Mouse (Mus musculus): Measurements from ENCODE around the gene Blm. TPM values are rescaled to one million over a fixed set of nuclear protein-coding genes. Genes with fewer than 3 reads are reported as not detected.

Gene Blm
- total RNA-seq, 2 experiments from 2014 or later, result 39.0 to 49.2 TPM

DNA sequence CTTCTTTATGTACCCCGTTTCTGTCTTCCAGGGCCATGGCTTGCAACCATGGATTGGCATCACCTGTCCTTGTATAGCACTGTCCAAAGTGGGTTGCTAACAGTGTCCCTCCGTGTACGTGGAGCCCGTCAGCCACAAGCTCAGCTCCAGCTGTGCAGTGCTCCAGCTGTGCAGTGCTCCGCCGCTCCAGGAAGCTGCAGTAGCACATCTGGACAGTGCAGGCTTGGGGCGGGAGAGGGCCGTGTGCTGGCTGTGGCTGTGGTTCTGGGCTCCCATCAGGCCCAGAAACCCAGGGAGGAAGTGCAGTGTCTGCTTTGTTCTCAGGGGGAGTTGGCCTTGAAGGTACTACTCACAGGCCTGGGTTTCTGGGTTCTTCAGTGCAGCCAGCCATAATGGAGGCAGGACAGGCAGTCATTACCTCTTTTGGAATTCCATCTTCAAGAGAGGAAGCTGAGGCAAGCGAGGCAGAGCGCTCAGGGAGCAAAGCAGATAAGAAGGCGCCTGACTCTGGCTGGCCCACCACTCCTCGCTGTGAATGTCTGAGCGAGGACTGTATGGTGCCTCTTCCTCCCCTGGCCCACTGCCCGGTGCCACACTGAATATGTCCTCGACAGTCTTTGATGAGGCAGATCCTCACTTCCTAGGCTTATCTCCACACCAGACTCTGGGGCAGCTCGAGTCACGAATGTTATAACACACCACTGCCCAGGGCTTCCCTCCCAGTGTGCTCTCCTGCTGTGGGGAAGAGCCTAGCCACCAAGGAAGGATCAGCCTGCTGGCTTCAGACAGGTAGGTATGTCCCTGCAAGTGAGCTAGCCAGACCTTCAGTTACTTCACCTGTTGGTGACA is 90.3 kb downstream of the Blm start:
- ATAC-seq (replicated peaks; ENCODE audit: poor library complexity, severe bottlenecking), result peak; percentile 48; the same call in 1 of the 2 replicates

DNA sequence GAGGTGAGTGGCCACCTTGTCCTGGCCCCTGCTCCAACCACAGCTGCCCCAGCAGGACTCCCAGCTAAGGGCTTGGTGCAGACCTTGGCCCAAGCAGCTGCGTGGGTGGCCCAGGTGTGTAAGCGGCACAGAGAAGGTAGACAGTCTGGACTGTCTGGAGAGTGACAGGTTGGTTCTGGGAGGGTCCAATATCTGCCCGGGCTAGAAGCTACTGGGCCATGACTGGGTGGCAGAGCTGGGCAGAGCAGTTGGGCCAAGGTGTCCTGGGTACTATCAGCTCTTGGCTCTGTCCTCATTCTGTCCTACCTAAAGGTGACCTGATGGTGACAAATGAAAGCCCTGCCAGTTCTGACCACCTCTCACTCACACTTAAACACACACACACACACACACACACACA is 91.8 kb downstream of the Blm start:
- no peak for ATAC-seq (replicated peaks; ENCODE audit: poor library complexity, severe bottlenecking)

DNA sequence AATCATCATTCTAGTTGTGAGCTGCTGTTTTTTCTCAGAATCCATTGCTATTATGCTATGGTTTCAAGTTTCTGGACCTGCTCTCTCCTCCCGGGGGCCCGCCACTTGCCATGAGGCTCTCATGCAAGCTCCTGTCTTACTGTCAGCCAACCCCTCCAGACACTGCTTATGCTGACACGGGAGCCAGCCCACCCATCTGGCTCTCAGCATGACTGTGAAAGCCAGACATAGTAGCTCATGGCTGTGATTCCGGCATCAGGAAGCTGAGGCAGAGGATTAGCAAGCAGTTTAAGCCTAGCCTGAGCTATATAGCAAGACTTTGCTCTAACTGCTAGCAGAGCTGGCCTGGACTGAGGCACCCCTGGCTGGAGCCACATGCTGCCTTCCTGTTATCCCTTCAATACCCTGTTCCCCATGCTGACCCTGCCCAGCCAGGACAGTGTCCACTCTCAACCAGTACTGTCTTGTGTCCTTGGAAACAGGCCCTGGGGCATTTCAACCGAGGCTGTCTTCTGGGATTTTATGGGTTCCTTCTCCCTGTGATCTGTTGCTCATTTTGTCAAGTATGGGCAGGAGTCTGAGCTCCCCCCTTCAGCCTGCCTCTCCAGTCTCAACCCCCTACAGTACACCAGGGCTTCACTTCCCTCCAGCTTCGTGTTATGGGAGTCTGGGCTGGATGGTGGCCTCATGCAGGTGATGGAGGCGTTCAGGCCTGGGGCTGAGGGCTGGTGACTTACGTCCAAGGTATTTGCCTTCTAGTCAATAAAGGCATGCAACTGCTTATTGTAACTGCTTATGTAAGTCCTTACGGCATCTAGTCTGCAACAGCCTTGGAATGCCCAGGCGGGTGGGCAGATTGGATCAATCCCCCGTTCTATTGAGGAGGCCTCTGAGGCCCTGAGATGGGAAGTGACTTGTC is 92.7 kb downstream of the Blm start:
- no peak for ATAC-seq (replicated peaks; ENCODE audit: poor library complexity, severe bottlenecking)

DNA sequence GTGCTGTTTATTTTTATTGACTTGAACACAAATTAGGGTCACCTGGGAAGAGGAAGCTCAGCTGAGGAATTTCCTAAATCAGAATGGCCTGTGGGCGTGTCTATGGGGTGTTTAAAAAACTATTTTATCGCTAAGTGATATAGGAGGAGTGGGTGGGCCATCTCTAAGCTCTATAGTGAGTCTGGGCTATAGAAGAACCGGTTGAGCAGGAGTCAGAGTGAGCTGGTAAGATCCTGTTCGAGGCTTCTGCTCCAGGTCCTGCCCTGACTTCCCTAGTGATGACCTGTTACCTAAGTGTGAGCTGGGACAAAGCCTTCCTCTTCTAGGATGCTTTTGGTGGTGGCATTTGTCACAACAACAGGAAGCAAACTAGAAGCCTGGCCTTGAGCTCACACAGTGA is 94.2 kb downstream of the Blm start:
- ATAC-seq (replicated peaks; ENCODE audit: poor library complexity, severe bottlenecking), result no peak

DNA sequence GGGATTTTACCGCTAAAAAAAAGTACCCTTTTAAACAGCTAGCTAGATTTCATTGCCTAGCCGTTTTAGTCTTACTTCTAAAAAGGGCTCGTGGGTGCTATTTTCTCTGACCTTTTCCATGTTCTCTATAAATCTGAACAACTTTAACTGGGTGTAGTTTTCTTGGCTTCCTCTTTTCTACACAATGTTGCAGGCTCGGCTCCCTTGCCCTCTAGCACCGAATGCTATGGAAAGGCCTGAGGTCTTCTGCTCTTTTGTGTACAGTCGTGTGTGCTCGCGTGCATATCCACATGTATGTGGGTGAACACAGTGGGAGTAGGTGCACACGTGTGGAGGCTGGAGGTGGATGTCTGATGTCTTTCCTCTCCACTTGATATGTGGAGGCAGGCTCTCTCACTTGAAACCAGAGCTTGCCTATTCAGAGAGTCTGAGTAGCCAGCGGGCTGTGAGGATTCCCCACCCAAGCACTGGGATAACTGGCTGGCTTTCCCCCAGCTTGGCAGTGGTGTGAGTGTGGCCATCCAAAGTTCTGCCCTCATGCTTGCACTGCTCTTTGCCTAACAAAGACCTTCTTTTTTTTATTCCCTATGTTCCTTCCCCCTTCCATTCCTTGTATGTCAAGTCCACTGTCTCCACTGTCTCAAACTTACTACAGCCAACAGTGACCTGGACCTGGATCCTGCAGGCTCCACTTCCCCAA is 95.0 kb downstream of the Blm start:
- ATAC-seq (replicated peaks; ENCODE audit: poor library complexity, severe bottlenecking), result no peak

DNA sequence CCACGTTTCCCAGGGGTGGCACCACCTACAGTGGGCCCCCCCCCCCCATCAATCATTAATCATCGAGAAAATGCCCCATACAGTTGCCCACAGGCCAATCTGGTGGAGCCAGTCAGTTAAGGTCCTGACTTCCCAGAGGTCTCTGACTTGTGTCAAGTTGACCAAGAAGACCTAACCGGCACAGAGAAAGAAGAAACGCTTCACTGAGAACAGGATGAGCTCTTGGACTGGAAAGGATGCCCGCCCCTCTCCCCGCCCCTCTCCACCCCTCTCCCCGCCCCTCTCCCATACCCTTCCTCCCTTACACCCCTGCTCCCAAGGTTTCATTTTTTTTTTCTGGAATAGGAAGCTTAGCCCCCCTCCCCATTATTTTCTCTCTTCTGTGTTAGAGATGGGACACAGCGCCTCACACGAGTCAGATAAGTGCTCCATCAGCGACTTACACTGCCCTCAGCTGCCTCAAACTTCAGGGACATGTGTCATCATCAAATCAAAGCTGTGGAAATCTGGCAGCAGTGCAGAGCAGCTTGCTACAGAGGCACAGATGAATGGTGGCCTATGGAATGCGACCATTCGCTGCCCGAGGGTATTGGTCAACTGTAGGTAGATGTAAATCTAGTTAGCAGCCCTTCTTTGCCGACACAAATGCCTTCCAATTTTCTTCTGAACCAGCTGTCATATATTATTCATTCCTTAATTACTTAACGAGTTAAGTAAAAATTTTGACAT is 95.7 kb downstream of the Blm start:
- no peak for ATAC-seq (replicated peaks; ENCODE audit: poor library complexity, severe bottlenecking)

DNA sequence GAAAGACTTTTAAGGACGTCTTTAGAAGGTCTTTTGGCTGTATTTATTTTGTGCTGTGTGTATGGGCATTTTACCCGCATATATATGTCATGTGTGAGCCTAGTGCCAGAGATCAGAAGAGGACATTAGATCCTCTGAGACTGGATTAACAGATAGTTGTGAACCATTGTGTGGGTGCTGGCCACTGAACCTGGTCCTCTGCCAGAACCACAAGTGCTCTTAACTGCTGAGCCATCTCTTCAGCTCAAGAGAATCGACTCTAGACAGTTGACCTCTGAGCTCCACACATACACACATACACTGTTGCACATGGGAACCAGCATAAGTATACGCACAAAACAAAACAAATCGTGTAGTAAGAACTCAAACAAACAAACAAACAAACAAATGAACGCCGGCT is 98.3 kb downstream of the Blm start:
- ATAC-seq (replicated peaks; ENCODE audit: poor library complexity, severe bottlenecking), result no peak

DNA sequence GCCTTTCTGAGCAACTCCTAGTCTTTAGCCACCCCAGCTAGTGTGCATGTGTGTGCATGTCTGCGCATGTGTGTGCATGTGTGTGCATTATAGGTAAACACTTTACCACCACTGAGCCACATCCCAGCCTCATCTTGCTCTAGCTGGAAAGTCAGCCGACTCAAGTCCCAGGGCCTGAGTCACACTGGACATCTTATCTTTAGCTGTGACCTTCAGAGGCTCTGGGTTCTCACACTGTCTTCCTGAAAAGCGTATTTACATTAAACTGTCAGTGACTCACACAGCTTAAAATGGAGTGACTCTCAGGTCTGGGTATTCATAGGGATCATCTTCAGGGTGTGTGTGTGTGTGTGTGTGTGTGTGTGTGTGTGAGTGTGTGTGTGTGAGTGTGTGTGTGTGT is 99.3 kb downstream of the Blm start:
- no peak for ATAC-seq (replicated peaks; ENCODE audit: poor library complexity, severe bottlenecking)

DNA sequence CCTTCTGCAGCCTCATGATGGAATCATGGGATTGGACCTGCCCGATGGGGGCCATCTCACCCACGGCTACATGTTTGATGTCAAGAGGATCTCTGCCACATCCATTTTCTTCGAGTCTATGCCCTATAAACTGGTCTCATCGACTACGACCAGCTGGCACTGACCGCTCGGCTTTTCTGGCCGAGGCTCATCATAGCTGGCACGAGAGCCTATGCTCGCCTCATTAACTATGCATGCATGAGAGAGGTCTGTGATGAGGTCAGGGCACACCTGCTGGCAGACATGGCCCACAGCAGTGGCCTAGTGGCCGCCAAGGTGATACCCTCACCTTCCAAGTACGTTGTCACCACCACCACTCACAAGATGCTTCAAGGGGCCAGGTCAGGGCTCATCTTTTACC is 105.3 kb downstream of the Blm start:
- ATAC-seq (replicated peaks; ENCODE audit: poor library complexity, severe bottlenecking), result no peak

DNA sequence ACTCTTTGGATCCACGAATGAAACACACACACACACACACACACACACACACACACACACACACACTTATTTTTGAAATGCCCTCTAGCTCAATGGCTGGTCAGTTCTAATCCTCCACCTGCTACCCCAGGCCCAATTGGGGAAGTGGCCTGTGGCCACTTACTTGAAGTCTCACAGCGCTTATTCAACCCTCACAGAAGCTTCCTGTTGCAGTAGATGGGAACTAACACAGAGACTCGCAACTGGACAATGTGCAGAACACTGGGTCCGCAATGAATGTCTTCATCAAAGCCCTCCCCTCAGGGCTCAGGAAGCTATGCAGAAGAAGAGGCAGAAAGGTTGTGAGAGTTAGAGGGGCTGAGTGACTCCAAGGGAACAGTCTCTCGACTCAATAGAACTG is 107.2 kb downstream of the Blm start:
- ATAC-seq (replicated peaks; ENCODE audit: poor library complexity, severe bottlenecking), result peak; percentile 61

DNA sequence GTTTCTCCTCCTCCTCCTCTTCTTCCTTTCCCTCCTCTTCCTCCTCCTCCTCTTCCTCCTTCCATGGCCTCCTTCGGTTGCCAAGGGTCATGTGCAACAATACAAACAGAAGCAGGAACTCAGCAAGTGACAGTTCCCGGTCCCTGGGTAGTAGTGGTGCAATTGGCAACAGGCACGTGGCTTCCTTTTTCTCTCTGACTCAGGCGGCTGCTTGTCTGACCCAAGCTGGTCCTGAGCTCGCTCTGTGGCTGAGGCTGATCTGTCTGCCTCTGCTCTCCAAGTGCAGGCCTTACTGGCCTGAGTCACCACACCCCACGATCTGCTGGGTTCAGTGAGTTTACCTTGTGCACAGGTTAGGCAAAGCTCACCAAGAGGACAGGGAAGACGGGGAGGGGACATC is 108.6 kb downstream of the Blm start:
- ATAC-seq (replicated peaks; ENCODE audit: poor library complexity, severe bottlenecking), result peak; percentile 88

DNA sequence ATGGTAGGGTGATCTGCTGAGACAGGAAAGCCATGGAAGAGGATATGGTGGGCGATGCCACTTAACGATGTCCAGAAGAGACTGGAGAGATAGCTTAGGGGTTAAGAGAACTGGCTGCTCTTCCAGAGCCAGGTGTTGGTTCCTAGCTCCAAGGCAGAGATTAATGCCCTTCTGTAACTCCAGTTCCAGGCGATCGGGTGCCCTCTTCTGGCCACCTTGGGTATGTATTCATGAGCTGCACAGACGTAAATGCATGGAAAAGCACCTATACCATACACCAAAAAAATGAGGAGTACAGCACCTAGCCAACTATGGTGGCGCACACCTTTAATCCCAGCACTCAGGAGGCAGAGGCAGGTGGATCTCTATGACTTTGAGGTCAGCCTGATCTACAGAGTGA is 110.2 kb downstream of the Blm start:
- ATAC-seq (replicated peaks; ENCODE audit: poor library complexity, severe bottlenecking), result no peak

DNA sequence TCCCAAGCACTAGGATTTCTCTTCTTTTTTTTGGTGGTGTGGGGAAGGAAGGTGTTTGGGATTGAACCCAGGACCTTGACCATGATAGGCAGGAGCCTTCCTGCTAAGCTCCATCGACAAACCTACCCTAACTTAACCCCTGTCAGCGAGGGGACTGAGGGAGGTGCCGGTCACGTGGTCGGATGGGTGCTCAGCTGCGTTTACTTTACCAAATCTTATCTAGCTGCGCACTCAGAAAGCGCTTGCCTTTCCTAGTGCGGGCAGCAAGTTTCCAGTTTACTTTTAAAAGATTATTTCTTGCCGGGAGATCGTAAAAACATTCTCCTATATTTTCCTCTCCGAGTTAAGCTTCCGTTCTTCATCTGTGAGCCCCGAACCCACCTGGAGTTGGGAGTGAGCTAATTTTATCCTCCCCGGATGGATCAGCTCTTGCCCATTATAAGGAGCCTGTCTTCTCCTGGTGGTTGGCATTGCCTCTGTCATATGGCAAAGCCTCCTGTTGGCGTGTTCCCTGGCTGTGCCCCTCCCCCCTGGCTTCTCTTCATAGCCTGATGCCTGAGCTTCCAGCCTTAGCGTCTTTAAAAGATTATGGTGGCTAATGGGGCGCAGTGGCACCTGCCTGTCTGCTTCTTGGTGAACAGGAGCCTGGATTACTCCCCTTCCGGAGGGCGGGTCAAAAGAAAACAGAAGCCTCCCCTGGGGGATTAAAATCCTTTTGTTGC is 112.0 kb downstream of the Blm start:
- ATAC-seq (replicated peaks; ENCODE audit: poor library complexity, severe bottlenecking), result no peak

DNA sequence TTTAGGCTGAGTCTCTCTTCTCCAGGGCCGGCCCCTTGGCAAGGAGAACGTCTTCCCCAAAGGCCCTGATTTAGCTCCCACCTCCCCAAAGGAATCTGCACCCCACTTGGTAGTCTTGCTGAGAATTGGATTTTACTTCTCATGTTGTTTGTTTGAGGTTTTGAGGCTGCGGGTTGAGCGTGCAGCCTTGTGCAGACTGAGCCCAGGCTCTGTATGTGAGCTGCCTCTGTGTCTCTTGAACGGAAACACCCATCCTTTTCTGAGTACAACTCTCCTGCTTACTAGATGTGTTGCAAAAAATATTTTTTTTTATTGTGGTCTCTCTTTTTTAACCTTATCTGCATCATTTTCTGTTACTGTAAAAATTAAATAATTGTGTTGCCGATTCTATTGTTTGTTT is 113.3 kb downstream of the Blm start:
- ATAC-seq (replicated peaks; ENCODE audit: poor library complexity, severe bottlenecking), result no peak

DNA sequence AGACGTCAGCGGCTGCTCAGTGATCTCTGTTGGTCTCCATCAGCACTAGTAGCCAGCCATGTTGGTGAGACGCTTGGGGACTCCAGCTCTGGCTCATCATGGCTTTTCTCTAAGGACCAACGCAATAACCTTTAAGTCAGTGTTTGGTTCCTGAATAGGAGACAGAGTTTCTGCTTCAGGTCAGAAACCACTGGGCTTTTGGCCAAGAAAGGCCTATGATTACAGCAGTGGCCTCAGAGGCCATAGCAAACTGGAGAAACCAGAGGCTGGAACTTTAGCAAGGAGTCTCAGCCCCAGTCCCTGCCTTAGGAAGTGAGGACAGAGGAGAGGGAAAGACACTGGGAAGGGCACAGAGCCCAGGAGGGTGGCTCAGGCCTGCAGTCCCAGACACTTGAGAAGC is 114.3 kb downstream of the Blm start:
- no peak for ATAC-seq (replicated peaks; ENCODE audit: poor library complexity, severe bottlenecking)

DNA sequence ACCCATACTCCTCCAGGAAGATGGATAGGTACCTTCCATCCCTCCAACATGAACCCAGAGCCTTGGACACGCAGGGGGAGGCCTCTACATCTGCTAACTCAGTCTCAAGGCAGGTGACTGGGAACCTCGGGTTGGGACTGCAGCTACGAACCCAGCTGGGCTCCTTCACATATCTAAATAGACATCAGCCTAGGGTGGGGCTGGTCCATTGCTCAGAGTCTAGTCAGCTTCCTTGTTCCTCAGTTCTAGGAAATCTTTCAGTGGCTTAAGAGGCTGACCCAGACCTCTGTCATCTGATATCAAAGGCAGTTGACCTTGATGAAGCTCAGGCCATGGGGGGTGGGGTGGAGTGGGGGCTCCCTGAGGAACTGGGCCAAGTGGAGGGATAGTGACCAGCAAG is 115.6 kb downstream of the Blm start:
- no peak for ATAC-seq (replicated peaks; ENCODE audit: poor library complexity, severe bottlenecking)

DNA sequence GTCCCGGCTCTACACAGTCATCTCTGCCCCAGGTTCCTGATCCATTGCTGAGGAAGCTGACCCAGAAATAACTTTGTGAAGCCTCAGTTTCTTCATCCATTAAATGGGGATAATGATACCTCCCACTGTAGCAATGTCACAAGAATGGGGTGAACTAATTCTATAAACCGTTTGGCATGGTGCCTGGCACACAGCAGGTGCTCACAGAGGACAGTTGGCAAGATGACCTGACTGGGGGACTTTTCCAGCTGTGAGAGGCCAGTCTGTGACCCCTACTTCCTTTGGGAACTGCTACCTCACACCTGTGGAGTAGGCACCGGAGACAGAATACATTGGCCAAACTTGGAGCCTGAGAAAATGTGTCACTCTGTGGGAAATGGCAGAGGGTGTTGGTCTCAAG is 116.9 kb downstream of the Blm start:
- no peak for ATAC-seq (replicated peaks; ENCODE audit: poor library complexity, severe bottlenecking)

DNA sequence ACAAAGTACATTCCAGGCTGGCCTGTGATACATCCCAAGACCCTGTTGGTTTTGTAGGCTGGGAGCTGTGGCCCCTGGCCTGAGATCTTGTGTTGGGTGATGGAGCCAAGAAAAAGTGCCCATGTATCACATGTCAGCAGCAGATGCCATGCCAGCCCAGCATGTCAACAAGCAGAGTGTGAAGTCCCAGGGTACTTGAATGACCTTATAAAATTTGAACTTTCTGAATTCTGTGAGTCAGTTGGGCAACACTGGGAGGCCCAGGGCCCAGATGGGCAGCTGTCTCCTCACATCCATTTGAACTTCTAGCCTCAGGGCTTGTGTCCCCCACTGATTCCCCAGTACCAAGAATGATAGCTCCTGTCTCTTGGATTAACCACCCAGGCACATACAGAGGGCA is 117.3 kb downstream of the Blm start:
- ATAC-seq (replicated peaks; ENCODE audit: poor library complexity, severe bottlenecking), result no peak

DNA sequence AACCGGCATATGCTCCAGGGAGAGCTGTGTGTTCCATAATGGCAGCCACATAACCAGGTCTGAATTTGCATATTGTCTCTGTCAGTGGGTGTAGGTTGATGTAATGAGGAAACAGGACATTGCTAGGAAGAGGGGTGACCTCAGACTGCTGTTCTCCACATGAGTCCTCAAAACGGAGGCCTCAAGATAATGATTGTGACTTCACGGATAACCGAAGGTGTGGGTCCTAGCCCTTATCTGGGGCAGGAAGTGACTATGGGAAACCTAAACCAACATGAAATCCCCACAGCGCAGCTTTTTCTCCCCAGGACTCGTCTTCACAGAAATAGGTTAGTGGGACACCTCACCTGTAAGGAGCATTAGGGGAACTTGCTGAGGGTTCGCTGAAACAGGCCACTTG is 118.0 kb downstream of the Blm start:
- peak; percentile 66 for ATAC-seq (replicated peaks; ENCODE audit: poor library complexity, severe bottlenecking)

Data from granulocyte monocyte progenitor cell, adult 5-6 weeks (primary cell).